Mouse (Mus musculus): ENCODE results near the gene Gm20503. TPM values are rescaled to one million over a fixed set of nuclear protein-coding genes. Genes with fewer than 3 reads are reported as not detected.

Gm20503 gene
- total RNA-seq, 2 experiments from 2014 or later = 0.78 to 1.3 TPM

Other genes starting within 250 kb of the Gm20503 start
- gene Olfr267, start 215.5 kb upstream of the Gm20503 start, total RNA-seq (2021) = not detected
- gene Ecpas, start 90.5 kb upstream of the Gm20503 start, total RNA-seq (2021) = 100 to 1,000 TPM; 281 to 313 TPM
- gene Zkscan16, start 59.6 kb upstream of the Gm20503 start, total RNA-seq (2021) = not detected
- 1 to 10 TPM; 1.5 to 2.4 TPM for gene Ptgr1, start 16.1 kb upstream of the Gm20503 start, total RNA-seq (2021)
- gene Dnajc25, start 8.1 kb upstream of the Gm20503 start, total RNA-seq (2021) = 10 to 100 TPM; 10.5 to 11.1 TPM
- 10 to 100 TPM in 1 of 2 experiments, 1 to 10 TPM in 1; 8.3 to 11.9 TPM for gene Gng10, start 31.9 kb downstream of the Gm20503 start, total RNA-seq (2021)
- gene AI481877, start 135.8 kb downstream of the Gm20503 start, total RNA-seq (2021) = not detected
- 1 to 10 TPM; 7.8 to 8.7 TPM for gene Ugcg, start 186.0 kb downstream of the Gm20503 start, total RNA-seq (2021)

Measured in gastrocnemius, postnatal 25 days (tissue).